Mouse (Mus musculus): ENCODE results near the gene Afap1. TPM values are rescaled to one million over a fixed set of nuclear protein-coding genes. Genes with fewer than 3 reads are reported as not detected.

Gene Afap1
- total and polyA plus RNA-seq, 3 experiments: 11.5 to 20.6 (median 18.7) TPM

DNA sequence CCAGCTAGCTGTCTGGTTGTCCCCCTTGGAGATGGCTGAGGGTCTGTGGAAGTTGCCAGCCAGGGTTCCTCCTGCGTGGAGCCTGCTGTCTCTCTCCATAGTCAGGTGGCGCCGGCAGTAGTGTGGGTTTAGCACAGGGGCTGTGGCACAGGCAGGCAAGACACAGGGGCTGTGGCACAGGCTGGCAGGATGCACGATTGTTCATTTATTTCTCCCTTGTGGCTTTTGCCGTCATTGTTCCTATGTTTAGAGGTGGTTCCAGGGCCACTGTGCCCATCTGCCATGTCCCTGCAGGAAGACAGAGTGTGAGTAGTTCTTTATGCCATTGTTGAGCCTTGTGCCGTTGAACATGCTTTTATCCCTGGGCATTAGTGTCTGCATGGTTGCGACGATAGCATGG lies 33.4 kb downstream of the Afap1 start:
- intact Hi-C loops (cut with DNase I): no loop called here
- no peak for DNase-seq
- WGBS: 83% methylated on average over 8 of the region's 8 CpGs
- no peak overlapping the region for H3K9ac ChIP-seq (ENCODE audit: low read depth, low read length)
- H3K79me2 ChIP-seq (replicated peaks; ENCODE audit: control insufficient read depth, insufficient read depth, low read length): 0 out of 2 replicates have a peak, but pooled peaks cover 2% of the 10 kb centered on the region
- H3K27ac ChIP-seq: no peak overlapping the region
- no peak overlapping the region for H3K4me3 ChIP-seq
- H3K36me3 ChIP-seq (ENCODE audit: control insufficient read depth, insufficient read depth, low read length): peaks cover 10% of the 10 kb centered on the region
- peaks cover 32% of the 10 kb centered on the region for H3K4me1 ChIP-seq (ENCODE audit: control insufficient read depth, insufficient read depth, low read length)
- no peak for TF ChIP-seq CTCF (IDR thresholded peaks at IDR 0.05)
- no peak for TF ChIP-seq POLR2A (IDR thresholded peaks at IDR 0.05; ENCODE audit: insufficient read depth, low read depth, low read length)
- no peak for TF ChIP-seq EP300 (IDR thresholded peaks at IDR 0.05; ENCODE audit: insufficient read depth, low read depth, low read length)
- no peaks in the 10 kb centered on the region for H3K27me3 ChIP-seq (ENCODE audit: control insufficient read depth, insufficient read depth, low read length)

GRCm38 (mm10) chr5:35931296-35931695 lies 38.2 kb downstream of the Afap1 start:
- Histone ChIP-seq H3K4me3 (no peak overlapping the region), H3K79me2 (replicated peaks; ENCODE audit: control insufficient read depth, insufficient read depth, low read length) (peaks cover 2% of the 10 kb centered on the region; the same call in 1 of the 2 replicates), H3K27me3 (ENCODE audit: control insufficient read depth, insufficient read depth, low read length) (no peaks in the 10 kb centered on the region), H3K4me1 (ENCODE audit: control insufficient read depth, insufficient read depth, low read length) (peaks cover 10% of the 10 kb centered on the region), H3K27ac (peak overlapping the region; percentile 0; the same call in 1 of the 2 replicates), H3K9ac (ENCODE audit: low read depth, low read length) (no peak overlapping the region), H3K36me3 (ENCODE audit: control insufficient read depth, insufficient read depth, low read length) (no peaks in the 10 kb centered on the region)
- no peak for DNase-seq
- intact Hi-C loops (cut with DNase I): no loop called here
- TF ChIP-seq CTCF (IDR thresholded peaks at IDR 0.05) (no peak), EP300 (IDR thresholded peaks at IDR 0.05; ENCODE audit: insufficient read depth, low read depth, low read length) (no peak), POLR2A (IDR thresholded peaks at IDR 0.05; ENCODE audit: insufficient read depth, low read depth, low read length) (no peak)
- WGBS: 50% methylated on average over 5 of the region's 5 CpGs

- 75% methylated on average over 10 of the region's 10 CpGs for WGBS
- H3K27ac ChIP-seq: no peak overlapping the region
- peaks cover 4% of the 10 kb centered on the region for H3K4me1 ChIP-seq (ENCODE audit: control insufficient read depth, insufficient read depth, low read length)
- H3K27me3 ChIP-seq (ENCODE audit: control insufficient read depth, insufficient read depth, low read length): no peaks in the 10 kb centered on the region
- no peak for DNase-seq
- intact Hi-C loops (cut with DNase I): no loop called here
- peaks cover 2% of the 10 kb centered on the region; the same call in 1 of the 2 replicates for H3K79me2 ChIP-seq (replicated peaks; ENCODE audit: control insufficient read depth, insufficient read depth, low read length)
- H3K9ac ChIP-seq (ENCODE audit: low read depth, low read length): no peak overlapping the region
- no peak for TF ChIP-seq CTCF (IDR thresholded peaks at IDR 0.05)
- no peak overlapping the region for H3K4me3 ChIP-seq
- H3K36me3 ChIP-seq (ENCODE audit: control insufficient read depth, insufficient read depth, low read length): no peaks in the 10 kb centered on the region
Observed at GRCm38 (mm10) chr5:35933059-35933458, 39.9 kb downstream of the Afap1 start.

- DNase-seq: no peak
- no peak overlapping the region for H3K27ac ChIP-seq
- H3K4me1 ChIP-seq (ENCODE audit: control insufficient read depth, insufficient read depth, low read length): peaks cover 8% of the 10 kb centered on the region
- TF ChIP-seq CTCF (IDR thresholded peaks at IDR 0.05): no peak
- TF ChIP-seq EP300 (IDR thresholded peaks at IDR 0.05; ENCODE audit: insufficient read depth, low read depth, low read length): no peak
- TF ChIP-seq POLR2A (IDR thresholded peaks at IDR 0.05; ENCODE audit: insufficient read depth, low read depth, low read length): no peak
- 85% methylated on average over 7 of the region's 7 CpGs for WGBS
- intact Hi-C loops (cut with DNase I): no loop called here
- no peak overlapping the region for H3K9ac ChIP-seq (ENCODE audit: low read depth, low read length)
- peaks cover 4% of the 10 kb centered on the region; the same call in 1 of the 2 replicates for H3K36me3 ChIP-seq (ENCODE audit: control insufficient read depth, insufficient read depth, low read length)
- H3K4me3 ChIP-seq: no peak overlapping the region
- no peaks in the 10 kb centered on the region for H3K27me3 ChIP-seq (ENCODE audit: control insufficient read depth, insufficient read depth, low read length)
- H3K79me2 ChIP-seq (replicated peaks; ENCODE audit: control insufficient read depth, insufficient read depth, low read length): no peaks in the 10 kb centered on the region; the same call in 1 of the 2 replicates
Observed at GRCm38 (mm10) chr5:35935939-35936338, 42.8 kb downstream of the Afap1 start.

DNA sequence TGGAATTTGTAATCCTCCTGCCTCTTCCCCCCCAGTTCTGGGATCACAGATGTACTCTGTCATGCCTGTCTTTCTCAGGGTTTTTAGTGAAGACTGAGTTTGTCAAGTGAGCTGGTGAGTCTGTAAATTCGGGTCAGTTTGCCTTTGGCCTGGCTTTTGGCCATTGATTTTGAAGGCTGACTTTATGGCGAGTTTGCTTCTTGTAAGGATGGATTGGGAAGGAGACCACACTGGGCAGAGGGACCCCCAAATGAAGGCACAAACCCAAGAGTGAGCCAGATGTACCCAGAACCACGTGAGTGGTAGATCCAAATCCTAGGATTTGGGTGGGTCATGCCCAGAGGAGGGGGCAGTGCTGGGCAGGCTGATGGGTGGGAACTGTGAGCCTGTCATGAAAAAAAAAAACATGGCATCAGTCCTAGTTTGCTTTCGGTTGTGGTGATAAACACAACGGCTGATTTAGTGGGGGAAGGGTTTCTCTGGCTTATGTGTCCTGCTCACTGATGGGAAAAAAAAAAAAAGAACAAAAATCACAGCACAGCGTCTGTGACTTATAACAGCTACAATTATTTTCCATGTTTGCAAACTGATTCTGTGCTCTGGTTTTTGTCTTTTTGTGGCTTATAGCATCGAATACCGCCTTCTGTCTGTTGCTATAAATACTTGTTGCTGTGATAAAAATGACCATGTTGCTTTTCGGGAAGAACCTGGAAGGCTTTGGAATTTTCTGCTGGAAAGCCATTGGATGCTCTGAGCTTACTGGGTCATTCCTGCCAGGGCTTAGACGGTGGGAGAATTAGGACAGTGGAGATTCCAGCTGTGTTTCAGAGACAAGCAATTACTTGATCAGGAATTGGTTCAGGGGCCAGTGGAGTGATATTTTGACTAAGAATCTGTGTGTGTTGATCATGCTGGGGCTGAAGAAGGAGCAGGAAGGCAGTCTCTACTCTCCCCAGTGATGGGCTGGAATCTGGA lies 45.4 kb downstream of the Afap1 start:
- Histone ChIP-seq H3K27ac (peak overlapping the region; percentile 61), H3K79me2 (replicated peaks; ENCODE audit: control insufficient read depth, insufficient read depth, low read length) (peaks cover 3% of the 10 kb centered on the region), H3K4me1 (ENCODE audit: control insufficient read depth, insufficient read depth, low read length) (peaks cover 10% of the 10 kb centered on the region), H3K27me3 (ENCODE audit: control insufficient read depth, insufficient read depth, low read length) (no peaks in the 10 kb centered on the region), H3K9ac (ENCODE audit: low read depth, low read length) (no peak overlapping the region), H3K36me3 (ENCODE audit: control insufficient read depth, insufficient read depth, low read length) (peaks cover 4% of the 10 kb centered on the region; the same call in 1 of the 2 replicates), H3K4me3 (no peak overlapping the region)
- 32% methylated on average over 10 of the region's 10 CpGs for whole genome bisulfite sequencing
- no peak for DNase-seq
- intact Hi-C loops (cut with DNase I): no loop called here
- TF ChIP-seq CTCF (IDR thresholded peaks at IDR 0.05) (no peak), EP300 (IDR thresholded peaks at IDR 0.05; ENCODE audit: insufficient read depth, low read depth, low read length) (no peak), POLR2A (IDR thresholded peaks at IDR 0.05; ENCODE audit: insufficient read depth, low read depth, low read length) (no peak)

- peaks cover 7% of the 10 kb centered on the region for H3K4me1 ChIP-seq (ENCODE audit: control insufficient read depth, insufficient read depth, low read length)
- H3K79me2 ChIP-seq (replicated peaks; ENCODE audit: control insufficient read depth, insufficient read depth, low read length): peaks cover 3% of the 10 kb centered on the region; the same call in 1 of the 2 replicates
- H3K4me3 ChIP-seq: no peak overlapping the region
- no peak for DNase-seq
- 86% methylated on average over 6 of the region's 6 CpGs for WGBS
- intact Hi-C loops (cut with DNase I): no loop called here
- peaks cover 4% of the 10 kb centered on the region; the same call in 1 of the 2 replicates for H3K36me3 ChIP-seq (ENCODE audit: control insufficient read depth, insufficient read depth, low read length)
- no peak overlapping the region for H3K27ac ChIP-seq
- no peaks in the 10 kb centered on the region for H3K27me3 ChIP-seq (ENCODE audit: control insufficient read depth, insufficient read depth, low read length)
- no peak for TF ChIP-seq EP300 (IDR thresholded peaks at IDR 0.05; ENCODE audit: insufficient read depth, low read depth, low read length)
- TF ChIP-seq CTCF (IDR thresholded peaks at IDR 0.05): no peak
- H3K9ac ChIP-seq (ENCODE audit: low read depth, low read length): no peak overlapping the region
Observed at GRCm38 (mm10) chr5:35939958-35940357, 46.8 kb downstream of the Afap1 start.

Measured in heart, adult 2 months (tissue).